Mouse (Mus musculus) right cerebral cortex, adult 18-20 months (tissue): ENCODE results near the gene Zfp775.
"Not testable (repeated sequence)": the region's sequence is repeated elsewhere in the genome, so short reads cannot be mapped to it uniquely, and the experiment has no call there.

Experiments used
- DNase-seq: peaks from one replicate; pipeline ENCODE4 v3.0.0; 2022; ENCODE audit warnings: mixed read lengths

Gene Zfp775

GRCm38 (mm10) chr6:48591221-48591845, 10.5 kb upstream of the Zfp775 start:
- no peak for DNase-seq

GRCm38 (mm10) chr6:48591871-48592270, 10.0 kb upstream of the Zfp775 start:
- no peak for DNase-seq

GRCm38 (mm10) chr6:48593158-48594042, 8.5 kb upstream of the Zfp775 start, which contains the start of the genes Repin1 and Gm44965:
Gene Repin1, plus strand, starts transcription at chr6:48593883.
Gene Gm44965, plus strand, starts transcription at chr6:48593941.
- DNase-seq: peak; percentile 94

GRCm38 (mm10) chr6:48594043-48594738, 7.7 kb upstream of the Zfp775 start:
- no peak for DNase-seq

GRCm38 (mm10) chr6:48595278-48595677, 6.6 kb upstream of the Zfp775 start:
- peak; percentile 64 for DNase-seq

GRCm38 (mm10) chr6:48596545-48597232, 5.2 kb upstream of the Zfp775 start:
- DNase-seq: no peak

- DNase-seq: no peak
These were observed 4.6 kb upstream of the Zfp775 start for GRCm38 (mm10) chr6:48597233-48597625.

- no peak for DNase-seq
These were observed 1.3 kb upstream of the Zfp775 start for GRCm38 (mm10) chr6:48600594-48600993.

- peak; percentile 59 for DNase-seq
These were observed 348 bp downstream of the Zfp775 start for GRCm38 (mm10) chr6:48602080-48602741.

GRCm38 (mm10) chr6:48608124-48608523, 6.3 kb downstream of the Zfp775 start:
- DNase-seq: no peak

GRCm38 (mm10) chr6:48609512-48609911, 7.6 kb downstream of the Zfp775 start:
- DNase-seq: no peak

- DNase-seq: no peak
These were observed 8.8 kb downstream of the Zfp775 start for GRCm38 (mm10) chr6:48610657-48611056.

- no peak for DNase-seq
These were observed 11.6 kb downstream of the Zfp775 start for GRCm38 (mm10) chr6:48613464-48613863.

- no peak for DNase-seq
These were observed 12.9 kb downstream of the Zfp775 start for GRCm38 (mm10) chr6:48614756-48615155.

- no peak for DNase-seq
These were observed 18.2 kb downstream of the Zfp775 start for GRCm38 (mm10) chr6:48620031-48620430.

GRCm38 (mm10) chr6:48622186-48622843, 20.5 kb downstream of the Zfp775 start:
- not testable (repeated sequence) for DNase-seq

GRCm38 (mm10) chr6:48623460-48623859, 21.6 kb downstream of the Zfp775 start:
- no peak for DNase-seq

- no peak for DNase-seq
These were observed 24.6 kb downstream of the Zfp775 start, which contains the start of gene AI854703 for GRCm38 (mm10) chr6:48626464-48626863. Gene AI854703, plus strand, starts transcription at chr6:48626764.

- peak; percentile 75 for DNase-seq
These were observed 25.1 kb downstream of the Zfp775 start for GRCm38 (mm10) chr6:48626984-48627383.

GRCm38 (mm10) chr6:48627511-48627924, 25.7 kb downstream of the Zfp775 start:
- no peak for DNase-seq

- DNase-seq: no peak
These were observed 26.5 kb downstream of the Zfp775 start for GRCm38 (mm10) chr6:48628377-48628776.
